Mouse (Mus musculus) neural tube, embryonic 12.5 days (tissue): ENCODE data around the gene 0610030E20Rik. TPM values are rescaled to one million over a fixed set of nuclear protein-coding genes. Genes with fewer than 3 reads are reported as not detected.
A peak's percentile ranks its signal among the peaks of the same experiment; 100 is the strongest.

Experiments
- ATAC-seq: fragments of 200-750 bp; cut with Nextera tagmentation; 2 replicates; pipeline ENCODE4 v1.8.0; 2017; ENCODE audit warnings: low read depth, mild to moderate bottlenecking, moderate TSS enrichment, moderate library complexity; ENCODE audit not compliant: low FRiP score
- H3K27ac ChIP-seq: fragments of 300-500 bp; sonication (generic); 2 replicates; pipeline ENCODE4 v1.5.1; 2016
- H3K27me3 ChIP-seq: fragments of 300-500 bp; sonication (generic); replicated peaks from 2 replicates; pipeline ENCODE4 v1.6.1; 2016; ENCODE audit warnings: mild to moderate bottlenecking
- H3K36me3 ChIP-seq: fragments of 300-500 bp; sonication (generic); 2 replicates; pipeline ENCODE4 v1.6.1; 2016; ENCODE audit warnings: mild to moderate bottlenecking
- H3K4me1 ChIP-seq: fragments of 300-500 bp; sonication (generic); 2 replicates; pipeline ENCODE4 v1.6.1; 2016
- H3K4me2 ChIP-seq: fragments of 300-500 bp; sonication (generic); replicated peaks from 2 replicates; pipeline ENCODE4 v1.6.1; 2016; ENCODE audit warnings: mild to moderate bottlenecking
- H3K4me3 ChIP-seq: fragments of 300-500 bp; sonication (generic); 2 replicates; pipeline ENCODE4 v1.5.1; 2016
- H3K9ac ChIP-seq: fragments of 300-500 bp; sonication (generic); 2 replicates; pipeline ENCODE4 v1.6.1; 2016; ENCODE audit warnings: mild to moderate bottlenecking
- H3K9me3 ChIP-seq: fragments of 300-500 bp; sonication (generic); 2 replicates; pipeline ENCODE4 v1.6.1; 2016; ENCODE audit warnings: mild to moderate bottlenecking
- WGBS: fragments of 180-500 bp; shearing (Covaris S2); methylation state at CpG from one replicate; pipeline ENCODE4 v1.1.7; 2016; 5-methylcytosine and 5-hydroxymethylcytosine counted together
- polyA plus RNA-seq: library from polyadenylated mRNA; unstranded; fragments of >200 nt; fragmentation: Nextera tagmentation; extraction: Ambion mirVana; gene quantifications from 2 replicates; pipeline ENCODE4 v1.2.1, GENCODE M21; 2016

Gene 0610030E20Rik
- 24.8 and 25.8 TPM in 2 replicates for polyA plus RNA-seq

- Histone ChIP-seq H3K27ac (peak within 1 kb of the TSS; percentile 77), H3K4me3 (peak within 1 kb of the TSS; percentile 95), H3K4me1 (peaks cover 34% of the 10 kb centered on the region), H3K4me2 (peak within 1 kb of the TSS; percentile 90), H3K27me3 (no peaks in the 10 kb centered on the region), H3K36me3 (peaks cover 31% of the 10 kb centered on the region), H3K9me3 (no peaks in the 10 kb centered on the region), H3K9ac (peak within 1 kb of the TSS; percentile 96)
- 1% methylated on average over 72 of the region's 72 CpGs for WGBS
- peak; percentile 62 for ATAC-seq
These were observed at the start of gene 0610030E20Rik for GRCm38 (mm10) chr6:72347166-72347941. 0610030E20Rik (plus strand) TSS chr6:72347317.

- Histone ChIP-seq H3K27ac (no peak overlapping the region), H3K9ac (no peak overlapping the region), H3K4me1 (no peaks in the 10 kb centered on the region), H3K4me2 (no peak overlapping the region), H3K36me3 (no peaks in the 10 kb centered on the region), H3K4me3 (no peak overlapping the region), H3K9me3 (no peaks in the 10 kb centered on the region), H3K27me3 (no peaks in the 10 kb centered on the region)
- ATAC-seq, result no peak
- WGBS, result 78% methylated on average over 3 of the region's 3 CpGs
These were observed 49.3 kb upstream of the 0610030E20Rik start for GRCm38 (mm10) chr6:72297825-72298224.

GRCm38 (mm10) chr6:72302349-72302925 is 44.7 kb upstream of the 0610030E20Rik start:
- Histone ChIP-seq H3K27me3 (no peaks in the 10 kb centered on the region), H3K36me3 (no peaks in the 10 kb centered on the region), H3K4me1 (no peaks in the 10 kb centered on the region), H3K27ac (no peak overlapping the region), H3K4me2 (no peak overlapping the region), H3K4me3 (no peak overlapping the region), H3K9ac (no peak overlapping the region), H3K9me3 (no peaks in the 10 kb centered on the region)
- ATAC-seq, result no peak
- WGBS, result 83% methylated on average over 11 of the region's 11 CpGs

GRCm38 (mm10) chr6:72303510-72303909 is 43.6 kb upstream of the 0610030E20Rik start:
- Histone ChIP-seq H3K4me1 (no peaks in the 10 kb centered on the region), H3K9ac (no peak overlapping the region), H3K4me2 (no peak overlapping the region), H3K27ac (no peak overlapping the region), H3K27me3 (no peaks in the 10 kb centered on the region), H3K9me3 (no peaks in the 10 kb centered on the region), H3K36me3 (no peaks in the 10 kb centered on the region), H3K4me3 (no peak overlapping the region)
- WGBS, result 53% methylated on average over 9 of the region's 9 CpGs
- no peak for ATAC-seq

GRCm38 (mm10) chr6:72312198-72312597 is 34.9 kb upstream of the 0610030E20Rik start:
- no peak overlapping the region for H3K9ac ChIP-seq
- H3K4me3 ChIP-seq, result no peak overlapping the region
- H3K27me3 ChIP-seq, result no peaks in the 10 kb centered on the region
- H3K4me2 ChIP-seq, result no peak overlapping the region
- no peaks in the 10 kb centered on the region for H3K4me1 ChIP-seq
- H3K9me3 ChIP-seq, result no peaks in the 10 kb centered on the region
- no peak overlapping the region for H3K27ac ChIP-seq
- WGBS, result 92% methylated on average over 3 of the region's 3 CpGs
- peaks cover 24% of the 10 kb centered on the region for H3K36me3 ChIP-seq
- ATAC-seq, result no peak

GRCm38 (mm10) chr6:72313124-72313867 is 33.8 kb upstream of the 0610030E20Rik start:
- H3K4me3 ChIP-seq, result no peak overlapping the region
- no peaks in the 10 kb centered on the region for H3K9me3 ChIP-seq
- H3K27ac ChIP-seq, result no peak overlapping the region
- no peak overlapping the region for H3K9ac ChIP-seq
- 88% methylated on average over 11 of the region's 11 CpGs for WGBS
- H3K4me2 ChIP-seq, result no peak overlapping the region
- peaks cover 34% of the 10 kb centered on the region for H3K36me3 ChIP-seq
- H3K27me3 ChIP-seq, result no peaks in the 10 kb centered on the region
- no peaks in the 10 kb centered on the region for H3K4me1 ChIP-seq
- no peak for ATAC-seq

- H3K27ac ChIP-seq, result no peak overlapping the region
- no peak overlapping the region for H3K9ac ChIP-seq
- no peaks in the 10 kb centered on the region for H3K27me3 ChIP-seq
- 85% methylated on average over 2 of the region's 2 CpGs for WGBS
- no peaks in the 10 kb centered on the region for H3K4me1 ChIP-seq
- no peak overlapping the region for H3K4me3 ChIP-seq
- H3K4me2 ChIP-seq, result no peak overlapping the region
- ATAC-seq, result no peak
- peaks cover 55% of the 10 kb centered on the region for H3K36me3 ChIP-seq
- H3K9me3 ChIP-seq, result no peaks in the 10 kb centered on the region
These were observed 31.7 kb upstream of the 0610030E20Rik start for GRCm38 (mm10) chr6:72315384-72315783.

GRCm38 (mm10) chr6:72316044-72316443 is 31.1 kb upstream of the 0610030E20Rik start:
- no peak overlapping the region for H3K9ac ChIP-seq
- no peaks in the 10 kb centered on the region for H3K4me1 ChIP-seq
- no peak overlapping the region for H3K4me2 ChIP-seq
- ATAC-seq, result no peak
- peaks cover 62% of the 10 kb centered on the region for H3K36me3 ChIP-seq
- no peaks in the 10 kb centered on the region for H3K9me3 ChIP-seq
- H3K27ac ChIP-seq, result no peak overlapping the region
- no peaks in the 10 kb centered on the region for H3K27me3 ChIP-seq
- no peak overlapping the region for H3K4me3 ChIP-seq
- WGBS, result 78% methylated on average over 1 of the region's 1 CpGs

GRCm38 (mm10) chr6:72318440-72318839 is 28.7 kb upstream of the 0610030E20Rik start:
- Histone ChIP-seq H3K36me3 (peaks cover 68% of the 10 kb centered on the region), H3K27me3 (no peaks in the 10 kb centered on the region), H3K27ac (no peak overlapping the region), H3K4me2 (no peak overlapping the region), H3K4me1 (no peaks in the 10 kb centered on the region), H3K9me3 (no peaks in the 10 kb centered on the region), H3K9ac (no peak overlapping the region), H3K4me3 (no peak overlapping the region)
- ATAC-seq, result no peak
- 82% methylated on average over 5 of the region's 5 CpGs for WGBS

- Histone ChIP-seq H3K36me3 (peaks cover 71% of the 10 kb centered on the region), H3K9me3 (no peaks in the 10 kb centered on the region), H3K27me3 (no peaks in the 10 kb centered on the region), H3K4me1 (no peaks in the 10 kb centered on the region), H3K4me2 (no peak overlapping the region), H3K9ac (no peak overlapping the region), H3K27ac (no peak overlapping the region), H3K4me3 (no peak overlapping the region)
- 86% methylated on average over 11 of the region's 11 CpGs for WGBS
- no peak for ATAC-seq
These were observed 28.1 kb upstream of the 0610030E20Rik start for GRCm38 (mm10) chr6:72319019-72319418.

GRCm38 (mm10) chr6:72322936-72323335 is 24.2 kb upstream of the 0610030E20Rik start:
- Histone ChIP-seq H3K27me3 (no peaks in the 10 kb centered on the region), H3K9ac (no peak overlapping the region), H3K9me3 (no peaks in the 10 kb centered on the region), H3K27ac (no peak overlapping the region), H3K4me2 (no peak overlapping the region), H3K4me3 (no peak overlapping the region), H3K36me3 (peaks cover 90% of the 10 kb centered on the region), H3K4me1 (no peaks in the 10 kb centered on the region)
- ATAC-seq, result no peak
- 94% methylated on average over 3 of the region's 3 CpGs for WGBS

GRCm38 (mm10) chr6:72323786-72324508 is 23.2 kb upstream of the 0610030E20Rik start:
- Histone ChIP-seq H3K4me3 (no peak overlapping the region), H3K27me3 (no peaks in the 10 kb centered on the region), H3K36me3 (peaks cover 91% of the 10 kb centered on the region), H3K4me2 (no peak overlapping the region), H3K4me1 (no peaks in the 10 kb centered on the region), H3K9me3 (no peaks in the 10 kb centered on the region), H3K27ac (no peak overlapping the region), H3K9ac (no peak overlapping the region)
- 95% methylated on average over 6 of the region's 6 CpGs for WGBS
- no peak for ATAC-seq
